Mouse (Mus musculus) heart, postnatal 14 days (tissue): Measurements from ENCODE around the gene Lin9. TPM values are rescaled to one million over a fixed set of nuclear protein-coding genes. Genes with fewer than 3 reads are reported as not detected.
A peak's percentile ranks its signal among the peaks of the same experiment; 100 is the strongest.
"Not testable (repeated sequence)": the region's sequence is repeated elsewhere in the genome, so short reads cannot be mapped to it uniquely, and the experiment has no call there.

Source experiments
- DNase-seq, 2 experiments: peaks; one replicate each; pipeline ENCODE4 v3.0.0; 2021 to 2022
- intact Hi-C: fragments of 180-260 bp; cut with DNase I; formaldehyde crosslinking; loops from one replicate; pipeline ENCODE4 v1.15.1; 2025
- long read RNA-seq, 2 experiments: library from polyadenylated mRNA; stranded (forward); transcript quantifications; one replicate each; pipeline ENCODE4 v2.0.0; 2021
- total RNA-seq, 2 experiments: library from RNA; stranded (reverse); gene quantifications; 2 replicates each; pipeline ENCODE4 v1.2.3; 2021

Lin9 gene
- total RNA-seq: 1 to 10 TPM; 3.8 to 4.1 TPM
- long read RNA-seq, experiment 1, partial matches to known transcripts: 0 of 5 reads
- long read RNA-seq, experiment 1, other reads (novel, unspliced or antisense): 1 of 5 reads
- long read RNA-seq, experiment 2, partial matches to known transcripts: 0 of 6 reads
- long read RNA-seq, experiment 2, other reads (novel, unspliced or antisense): 2 of 6 reads

GRCm38 (mm10) chr1:180641137-180641517 is at the start of gene Lin9:
Lin9 (plus strand) TSS chr1:180641150.
- intact Hi-C loops: loop anchor here (5.0 kb wide), 1 partner anchor 74 kb away; the partner anchor contains the start of gene Parp1
- peak; percentile 93 to 95 for DNase-seq

DNA sequence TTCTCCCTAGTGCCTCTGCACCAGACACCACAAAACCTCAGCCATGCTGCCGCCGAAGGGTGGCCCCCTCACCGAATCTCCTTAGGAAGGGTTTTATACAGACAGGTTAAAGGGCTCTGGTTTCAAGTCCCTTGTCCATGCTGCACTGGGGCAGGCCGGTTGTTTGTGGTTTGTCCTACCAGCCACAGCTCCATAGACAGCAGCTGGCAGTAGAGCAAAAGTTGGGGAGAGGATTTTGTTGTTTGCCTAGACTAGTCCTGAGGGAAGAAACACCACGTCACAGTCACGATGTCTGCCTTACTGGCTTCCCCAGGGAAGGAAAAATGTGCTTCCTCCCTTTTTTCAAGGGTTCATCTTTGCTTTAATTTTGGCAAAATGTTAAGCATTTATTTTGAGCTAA is 40.4 kb upstream of the Lin9 start:
- no peak for DNase-seq
- intact Hi-C loops: no loop called here

GRCm38 (mm10) chr1:180601806-180602205 is 39.1 kb upstream of the Lin9 start:
- no peak for DNase-seq
- intact Hi-C loops: no loop called here

DNA sequence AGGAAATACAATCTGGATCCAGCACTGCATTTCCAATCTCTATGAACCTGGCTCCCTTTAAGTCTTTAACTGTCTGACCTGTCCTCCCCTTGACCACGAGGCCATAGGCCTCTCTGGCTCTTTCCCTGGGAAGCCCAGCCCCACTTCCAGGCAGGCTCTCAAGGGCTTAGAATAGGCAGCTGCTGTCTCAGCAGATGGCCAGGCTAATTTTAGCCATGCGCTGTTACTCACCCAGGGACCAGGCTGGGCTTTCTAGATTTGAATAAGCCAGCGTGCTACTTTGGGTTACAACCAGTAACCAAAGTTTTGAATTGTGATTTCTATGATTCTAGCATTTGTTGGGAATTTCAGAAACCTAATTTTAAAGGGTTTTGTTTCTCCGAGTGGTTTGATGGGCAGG is 36.4 kb upstream of the Lin9 start:
- intact Hi-C loops: no loop called here

GRCm38 (mm10) chr1:180606106-180606505 is 34.8 kb upstream of the Lin9 start:
- DNase-seq: no peak
- intact Hi-C loops: no loop called here

More for the DNA sequence above, 36.4 kb upstream of the Lin9 start:
- peak; percentile 55 to 72 for DNase-seq

- intact Hi-C loops: no loop called here
- no peak for DNase-seq
Observed at GRCm38 (mm10) chr1:180606796-180607577, 34.0 kb upstream of the Lin9 start.

DNA sequence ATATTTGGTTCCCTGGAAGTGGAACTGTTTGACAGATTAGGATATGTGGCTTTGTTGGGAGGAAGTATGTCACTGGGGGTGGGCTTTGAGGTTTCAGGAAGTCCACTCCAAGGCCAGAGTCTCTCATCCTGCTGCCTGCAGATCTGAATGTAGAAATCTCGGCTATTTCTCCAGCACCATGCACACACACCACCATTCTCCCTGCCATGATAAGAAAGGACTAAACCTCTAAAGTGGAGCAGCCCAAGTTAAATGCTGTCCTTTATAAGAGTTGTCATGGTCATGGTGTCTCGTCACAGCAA is 33.4 kb upstream of the Lin9 start:
- intact Hi-C loops: no loop called here
- no peak for DNase-seq

GRCm38 (mm10) chr1:180611842-180612241 is 29.1 kb upstream of the Lin9 start:
- DNase-seq, intact Hi-C loops: not testable (repeated sequence)

DNA sequence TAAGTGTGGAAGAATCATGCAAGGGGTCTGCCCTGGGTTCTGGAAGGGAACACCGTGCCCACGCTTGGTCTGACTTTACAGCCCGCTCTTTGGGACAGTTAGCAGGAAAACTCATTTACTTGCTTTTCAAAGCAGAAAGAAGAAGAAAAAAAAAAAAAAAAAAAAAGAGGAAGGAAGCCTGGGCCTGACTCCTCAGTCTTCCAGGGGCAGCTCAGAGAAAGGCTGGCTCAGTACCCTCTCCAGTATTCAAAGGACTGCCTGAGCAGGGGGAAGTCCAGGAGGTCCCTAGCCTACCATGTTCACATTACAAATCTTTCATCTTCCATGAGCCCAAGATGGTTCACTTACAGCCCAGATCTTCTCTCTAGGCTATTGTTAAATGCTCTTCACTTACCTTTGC is 24.2 kb upstream of the Lin9 start:
- intact Hi-C loops: no loop called here
- no peak for DNase-seq

GRCm38 (mm10) chr1:180622389-180622788 is 18.6 kb upstream of the Lin9 start:
- intact Hi-C loops: no loop called here

DNA sequence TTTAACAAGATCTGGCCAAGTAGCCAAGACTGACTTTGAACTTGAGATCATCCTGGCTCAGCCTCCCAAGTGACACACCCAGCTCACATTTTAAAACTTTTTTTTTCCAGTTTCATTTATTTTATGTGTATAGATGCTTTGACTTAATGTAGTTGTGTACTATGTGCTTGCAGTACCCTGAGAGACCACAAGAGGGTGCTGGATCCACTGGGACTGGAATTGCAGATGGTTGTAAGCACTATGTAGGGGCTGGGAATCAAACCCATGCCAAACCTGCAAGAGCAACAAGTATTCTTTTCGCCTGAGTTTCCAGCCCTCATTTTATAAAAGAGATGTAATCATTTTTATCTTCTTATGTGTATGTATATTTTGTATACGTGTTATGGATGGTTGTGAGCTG is 17.0 kb upstream of the Lin9 start:
- intact Hi-C loops: no loop called here
- DNase-seq: no peak

More at GRCm38 (mm10) chr1:180622389-180622788, 18.6 kb upstream of the Lin9 start:
- no peak for DNase-seq

DNA sequence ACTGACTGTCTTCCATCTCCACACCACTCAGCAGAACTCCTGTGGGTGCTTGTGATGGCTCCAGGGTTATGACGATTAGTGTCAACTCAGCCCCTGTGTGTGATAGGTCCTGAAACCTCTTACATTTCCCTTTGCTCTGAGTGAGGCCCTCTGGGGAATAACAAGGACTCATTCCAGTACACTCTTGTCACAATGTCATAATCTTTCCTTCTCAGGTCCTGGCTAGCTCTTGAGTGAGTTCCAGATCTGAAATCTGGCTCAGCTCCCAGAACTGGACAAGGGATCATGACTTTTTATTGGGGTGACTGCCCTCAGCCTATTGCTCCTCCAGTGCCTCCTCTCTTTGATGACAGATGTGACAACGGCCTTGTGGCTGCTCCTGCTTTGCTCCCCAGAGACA is 14.8 kb upstream of the Lin9 start:
- peak; percentile 57 to 73 for DNase-seq

GRCm38 (mm10) chr1:180637796-180638195 is 3.2 kb upstream of the Lin9 start:
- intact Hi-C loops: not testable (repeated sequence)

More for the DNA sequence above, 14.8 kb upstream of the Lin9 start:
- intact Hi-C loops: no loop called here

GRCm38 (mm10) chr1:180639416-180640401 is 1.2 kb upstream of the Lin9 start:
- intact Hi-C loops: loop anchor here (5.0 kb wide), 1 partner anchor 72 kb away; the partner anchor contains the start of gene Parp1
- DNase-seq: no peak

More at GRCm38 (mm10) chr1:180637796-180638195, 3.2 kb upstream of the Lin9 start:
- not testable (repeated sequence) for DNase-seq

DNA sequence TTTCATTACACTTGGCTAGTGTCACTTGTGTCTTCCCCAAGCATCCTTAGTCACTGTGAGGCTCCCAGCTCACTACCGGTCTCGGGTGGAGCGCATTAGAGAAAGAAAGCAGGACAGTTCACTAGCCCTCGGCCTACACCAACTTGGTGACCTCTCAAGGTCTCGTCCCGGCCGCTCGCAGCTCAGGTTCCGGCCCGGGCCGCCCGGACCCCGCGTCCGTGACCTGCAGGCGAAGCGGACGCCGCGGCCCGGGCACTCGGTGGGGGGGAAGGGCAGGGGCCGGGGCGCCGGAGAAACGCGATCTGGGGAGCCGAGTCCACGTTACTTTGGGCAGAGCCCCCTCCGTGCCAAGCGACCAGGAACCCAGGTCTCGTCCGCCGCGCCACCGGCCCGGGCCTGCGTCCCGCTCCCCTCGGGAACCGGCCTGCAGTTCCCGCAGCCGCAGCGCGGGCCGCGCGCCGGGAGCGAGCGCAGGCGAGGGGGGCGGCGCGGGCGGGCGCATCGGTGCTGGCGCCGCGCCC is 285 bp upstream of the Lin9 start:
- DNase-seq: peak in 1 of 2 experiments; percentile 57
- intact Hi-C loops: loop anchor here (5.0 kb wide), 1 partner anchor 73 kb away; the partner anchor contains the start of gene Parp1

- no peak for DNase-seq
- intact Hi-C loops: loop anchor here (5.0 kb wide), 1 partner anchor 74 kb away; the partner anchor contains the start of gene Parp1
Observed at GRCm38 (mm10) chr1:180641518-180642227, 723 bp downstream of the Lin9 start.

- no peak for DNase-seq
- intact Hi-C loops: loop anchor here (5.0 kb wide), 1 partner anchor 75 kb away; the partner anchor contains the start of gene Parp1
Observed at GRCm38 (mm10) chr1:180642228-180642564, 1.2 kb downstream of the Lin9 start.

GRCm38 (mm10) chr1:180691284-180691683 is 50.3 kb downstream of the Lin9 start:
- DNase-seq: no peak
- intact Hi-C loops: no loop called here

DNA sequence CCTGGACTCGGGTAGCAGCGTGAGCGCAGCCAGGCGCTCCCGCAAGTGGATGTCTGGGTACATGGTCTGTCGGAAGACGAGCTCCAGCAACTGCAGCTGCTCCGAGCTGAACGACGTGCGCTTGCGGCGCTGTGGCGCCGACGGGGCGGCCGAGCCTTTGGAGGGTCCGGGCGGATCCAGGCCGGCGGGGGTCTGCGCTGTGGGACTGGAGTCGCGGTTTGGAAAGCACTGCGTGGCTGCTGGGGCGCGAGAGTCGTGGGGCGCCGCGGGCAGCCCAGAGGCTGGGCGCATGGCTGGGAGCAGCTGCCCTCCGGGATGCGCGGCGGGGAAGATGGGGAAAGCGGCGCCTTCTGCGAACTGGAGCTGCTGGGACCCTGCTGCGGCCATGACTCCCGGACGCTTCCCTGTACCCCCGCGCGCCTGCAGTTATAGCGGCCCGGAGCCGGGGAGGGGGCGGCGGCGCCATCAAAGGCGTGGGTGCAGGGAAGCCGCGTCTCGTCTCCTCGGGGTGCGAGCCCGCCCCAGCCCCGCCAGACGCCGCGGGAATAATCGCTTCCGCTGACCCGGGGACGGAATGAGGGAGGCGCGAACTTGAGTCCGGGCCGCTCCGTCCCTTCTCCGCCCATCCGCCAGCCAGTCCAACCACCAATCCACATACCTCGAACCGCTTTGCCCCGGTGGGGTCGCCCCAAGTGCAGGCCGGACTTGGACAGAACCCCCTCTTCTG is 55.8 kb downstream of the Lin9 start, which contains the start of gene Mixl1:
Gene Mixl1, minus strand, starts transcription at position 409 of the 727 bp plus-strand sequence.
- intact Hi-C loops: no loop called here
- DNase-seq: peak; percentile 9 to 14
